Mouse (Mus musculus) retina, embryonic 14.5 days (tissue): Measurements from ENCODE around the gene Wdr59.

ENCODE experiments used
- DNase-seq: peaks from one replicate; pipeline ENCODE4 v3.0.0-alpha.2; 2015; ENCODE audit warnings: low spot score

The Wdr59 gene

GRCm38 (mm10) chr8:111492508-111492907 is 29.4 kb downstream of the Wdr59 start:
- no peak for DNase-seq

- no peak for DNase-seq
Observed at GRCm38 (mm10) chr8:111491191-111491590, 30.7 kb downstream of the Wdr59 start.

- DNase-seq = no peak
Observed at GRCm38 (mm10) chr8:111490034-111490591, 31.8 kb downstream of the Wdr59 start.

- DNase-seq = no peak
Observed at GRCm38 (mm10) chr8:111480691-111481090, 41.2 kb downstream of the Wdr59 start.

- DNase-seq = no peak
Observed at GRCm38 (mm10) chr8:111477761-111478465, 44.0 kb downstream of the Wdr59 start.

GRCm38 (mm10) chr8:111471526-111472081 is 50.3 kb downstream of the Wdr59 start:
- DNase-seq = no peak

GRCm38 (mm10) chr8:111469013-111469412 is 52.9 kb downstream of the Wdr59 start:
- DNase-seq = no peak

GRCm38 (mm10) chr8:111465341-111465740 is 56.6 kb downstream of the Wdr59 start:
- DNase-seq = peak; percentile 12

GRCm38 (mm10) chr8:111464526-111464925 is 57.4 kb downstream of the Wdr59 start:
- no peak for DNase-seq

- no peak for DNase-seq
Observed at GRCm38 (mm10) chr8:111449671-111450070, 72.2 kb downstream of the Wdr59 start.

- DNase-seq = no peak
Observed at GRCm38 (mm10) chr8:111445960-111446660, 75.8 kb downstream of the Wdr59 start.

- DNase-seq = no peak
Observed at GRCm38 (mm10) chr8:111445558-111445957, 76.3 kb downstream of the Wdr59 start.

GRCm38 (mm10) chr8:111444245-111444644 is 77.6 kb downstream of the Wdr59 start:
- no peak for DNase-seq

GRCm38 (mm10) chr8:111439189-111439588 is 82.7 kb downstream of the Wdr59 start:
- peak; percentile 84 for DNase-seq

- no peak for DNase-seq
Observed at GRCm38 (mm10) chr8:111435071-111435828, 86.6 kb downstream of the Wdr59 start.

- no peak for DNase-seq
Observed at GRCm38 (mm10) chr8:111424646-111425045, 97.2 kb downstream of the Wdr59 start.

GRCm38 (mm10) chr8:111424181-111424580 is 97.7 kb downstream of the Wdr59 start:
- DNase-seq = no peak

- no peak for DNase-seq
Observed at GRCm38 (mm10) chr8:111422614-111423013, 99.3 kb downstream of the Wdr59 start.

GRCm38 (mm10) chr8:111419171-111419570 is 102.7 kb downstream of the Wdr59 start:
- no peak for DNase-seq

GRCm38 (mm10) chr8:111418601-111419000 is 103.3 kb downstream of the Wdr59 start:
- peak; percentile 66 for DNase-seq

- no peak for DNase-seq
Observed at GRCm38 (mm10) chr8:111417222-111417621, 104.7 kb downstream of the Wdr59 start.

GRCm38 (mm10) chr8:111403391-111403790 is 118.5 kb downstream of the Wdr59 start:
- peak; percentile 39 for DNase-seq
